Mouse (Mus musculus): Measurements from ENCODE around the gene Ermap. TPM values are rescaled to one million over a fixed set of nuclear protein-coding genes. Genes with fewer than 3 reads are reported as not detected.

The Ermap gene
- polyA plus RNA-seq, 1 experiment: 0.96 TPM

DNA sequence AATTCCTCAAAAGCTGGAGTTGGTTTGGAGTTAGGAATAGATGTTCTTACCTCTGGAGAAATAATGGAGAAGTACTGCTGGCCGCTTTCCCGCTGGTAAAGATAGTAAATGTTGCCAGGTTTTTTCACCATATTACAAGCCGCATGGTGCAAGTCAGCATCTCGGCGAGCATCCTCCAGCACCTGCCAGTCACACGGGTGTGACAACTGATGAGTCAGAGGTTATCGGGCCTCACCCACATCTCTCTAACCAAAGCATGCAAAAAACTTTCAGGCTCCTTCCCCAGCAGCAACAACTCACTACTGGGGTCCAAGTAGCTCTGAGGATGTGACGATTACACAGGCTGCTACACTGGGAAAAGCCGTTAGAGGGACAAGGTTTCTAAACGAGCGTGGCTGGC, 36.9 kb upstream of the Ermap start:
- Histone ChIP-seq H3K27me3 (ENCODE audit: control insufficient read depth, insufficient read depth, low read length) (no peaks in the 10 kb centered on the region), H3K27ac (ENCODE audit: control insufficient read depth, insufficient read depth, low read length) (no peak overlapping the region), H3K4me1 (replicated peaks; ENCODE audit: control insufficient read depth, insufficient read depth, low read length) (no peaks in the 10 kb centered on the region), H3K36me3 (ENCODE audit: control insufficient read depth, insufficient read depth, low read length) (peaks cover 14% of the 10 kb centered on the region), H3K4me3 (ENCODE audit: control insufficient read depth, insufficient read depth, low read length) (no peak overlapping the region)
- DNase-seq: no peak
- 97% methylated on average over 11 of the region's 11 CpGs for WGBS
- TF ChIP-seq POLR2A (IDR thresholded peaks at IDR 0.05; ENCODE audit: control insufficient read depth, extremely low read depth, insufficient read depth, low read length, poor library complexity) (no peak), CTCF (IDR thresholded peaks at IDR 0.05; ENCODE audit: borderline replicate concordance, control insufficient read depth, extremely low read depth, insufficient read depth, low read length, poor library complexity) (no peak)

GRCm38 (mm10) chr4:119225719-119226118, 35.9 kb upstream of the Ermap start:
- DNase-seq: no peak
- H3K27me3 ChIP-seq (ENCODE audit: control insufficient read depth, insufficient read depth, low read length): no peaks in the 10 kb centered on the region
- H3K27ac ChIP-seq (ENCODE audit: control insufficient read depth, insufficient read depth, low read length): no peak overlapping the region
- peaks cover 14% of the 10 kb centered on the region for H3K36me3 ChIP-seq (ENCODE audit: control insufficient read depth, insufficient read depth, low read length)
- TF ChIP-seq CTCF (IDR thresholded peaks at IDR 0.05; ENCODE audit: borderline replicate concordance, control insufficient read depth, extremely low read depth, insufficient read depth, low read length, poor library complexity) (no peak), POLR2A (IDR thresholded peaks at IDR 0.05; ENCODE audit: control insufficient read depth, extremely low read depth, insufficient read depth, low read length, poor library complexity) (no peak)
- H3K4me3 ChIP-seq (ENCODE audit: control insufficient read depth, insufficient read depth, low read length): no peak overlapping the region
- no peaks in the 10 kb centered on the region for H3K4me1 ChIP-seq (replicated peaks; ENCODE audit: control insufficient read depth, insufficient read depth, low read length)
- WGBS: 95% methylated on average over 9 of the region's 9 CpGs

DNA sequence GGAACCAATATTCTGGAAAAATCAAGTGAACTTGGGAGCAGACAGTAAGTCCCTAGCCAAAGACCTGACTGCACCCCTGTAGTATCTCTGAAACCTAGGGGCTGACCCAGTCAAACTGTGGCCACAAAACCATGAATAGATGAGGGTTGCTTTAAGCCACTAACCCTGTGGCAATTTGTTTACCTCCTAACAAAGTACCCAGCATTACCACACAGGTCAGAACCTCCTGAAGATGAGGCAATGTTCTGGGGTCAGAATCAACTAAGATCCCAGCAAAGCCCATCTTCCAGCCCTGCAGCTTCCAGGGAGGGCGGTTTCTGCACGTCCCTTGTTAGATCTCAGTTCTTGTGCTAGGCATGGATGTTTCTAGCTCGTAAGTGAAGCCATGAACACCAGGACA, 34.7 kb upstream of the Ermap start:
- Histone ChIP-seq H3K27ac (ENCODE audit: control insufficient read depth, insufficient read depth, low read length) (no peak overlapping the region), H3K4me3 (ENCODE audit: control insufficient read depth, insufficient read depth, low read length) (no peak overlapping the region), H3K4me1 (replicated peaks; ENCODE audit: control insufficient read depth, insufficient read depth, low read length) (no peaks in the 10 kb centered on the region), H3K27me3 (ENCODE audit: control insufficient read depth, insufficient read depth, low read length) (no peaks in the 10 kb centered on the region), H3K36me3 (ENCODE audit: control insufficient read depth, insufficient read depth, low read length) (peaks cover 14% of the 10 kb centered on the region)
- DNase-seq: no peak
- WGBS: 97% methylated on average over 3 of the region's 3 CpGs
- TF ChIP-seq CTCF (IDR thresholded peaks at IDR 0.05; ENCODE audit: borderline replicate concordance, control insufficient read depth, extremely low read depth, insufficient read depth, low read length, poor library complexity): no peak
- no peak for TF ChIP-seq POLR2A (IDR thresholded peaks at IDR 0.05; ENCODE audit: control insufficient read depth, extremely low read depth, insufficient read depth, low read length, poor library complexity)

DNA sequence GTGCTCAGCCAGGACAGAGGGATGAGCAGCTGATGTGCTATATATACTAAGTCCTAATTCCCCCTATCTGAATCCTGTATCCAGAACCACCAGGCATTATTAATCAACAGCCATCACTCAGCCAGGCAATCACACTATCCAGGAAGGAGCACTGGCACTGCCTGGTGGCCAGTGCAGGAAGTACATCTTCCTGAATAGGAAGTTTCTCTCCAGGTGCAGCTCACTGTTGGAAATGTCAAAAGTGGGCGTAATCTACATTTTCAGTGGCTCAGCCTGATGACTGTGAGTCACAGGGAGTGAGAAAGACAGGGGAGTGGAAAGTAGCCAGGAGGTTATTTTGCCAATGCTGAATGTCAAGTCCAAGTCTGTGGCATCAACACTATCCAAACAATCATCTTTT, 33.9 kb upstream of the Ermap start:
- Histone ChIP-seq H3K36me3 (ENCODE audit: control insufficient read depth, insufficient read depth, low read length) (peaks cover 14% of the 10 kb centered on the region), H3K27me3 (ENCODE audit: control insufficient read depth, insufficient read depth, low read length) (no peaks in the 10 kb centered on the region), H3K4me3 (ENCODE audit: control insufficient read depth, insufficient read depth, low read length) (no peak overlapping the region), H3K27ac (ENCODE audit: control insufficient read depth, insufficient read depth, low read length) (no peak overlapping the region), H3K4me1 (replicated peaks; ENCODE audit: control insufficient read depth, insufficient read depth, low read length) (no peaks in the 10 kb centered on the region)
- 85% methylated on average over 1 of the region's 1 CpGs for WGBS
- peak; percentile 14 for DNase-seq
- no peak for TF ChIP-seq POLR2A (IDR thresholded peaks at IDR 0.05; ENCODE audit: control insufficient read depth, extremely low read depth, insufficient read depth, low read length, poor library complexity)
- no peak for TF ChIP-seq CTCF (IDR thresholded peaks at IDR 0.05; ENCODE audit: borderline replicate concordance, control insufficient read depth, extremely low read depth, insufficient read depth, low read length, poor library complexity)

DNA sequence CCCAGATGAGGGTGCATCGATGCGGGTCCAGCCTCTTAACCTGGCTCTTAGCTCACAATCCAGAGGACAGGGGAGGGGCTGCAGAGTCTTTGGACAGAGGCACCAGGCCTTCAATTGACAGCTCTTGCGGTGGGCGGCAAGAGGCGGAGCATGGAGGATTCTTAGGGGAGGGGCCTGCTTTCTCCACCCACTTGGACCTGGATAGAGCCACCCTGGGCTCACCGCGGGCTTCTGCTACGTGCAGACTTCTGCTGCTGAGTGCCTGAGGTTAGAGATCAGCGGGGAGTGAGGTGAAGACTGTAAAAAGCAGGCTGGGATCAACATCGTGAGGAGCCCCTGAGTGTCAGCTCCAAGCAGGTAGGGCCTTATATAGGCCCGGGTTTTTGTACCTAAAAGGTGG, 28.4 kb upstream of the Ermap start, which contains the start of gene Tmem269:
Tmem269 (minus strand) TSS at position 49 of the 400 bp plus-strand sequence.
- Histone ChIP-seq H3K27ac (ENCODE audit: control insufficient read depth, insufficient read depth, low read length) (no peak within 1 kb of the TSS), H3K27me3 (ENCODE audit: control insufficient read depth, insufficient read depth, low read length) (no peaks in the 10 kb centered on the region), H3K36me3 (ENCODE audit: control insufficient read depth, insufficient read depth, low read length) (no peaks in the 10 kb centered on the region), H3K4me3 (ENCODE audit: control insufficient read depth, insufficient read depth, low read length) (no peak within 1 kb of the TSS), H3K4me1 (replicated peaks; ENCODE audit: control insufficient read depth, insufficient read depth, low read length) (no peaks in the 10 kb centered on the region)
- TF ChIP-seq POLR2A (IDR thresholded peaks at IDR 0.05; ENCODE audit: control insufficient read depth, extremely low read depth, insufficient read depth, low read length, poor library complexity) (no peak), CTCF (IDR thresholded peaks at IDR 0.05; ENCODE audit: borderline replicate concordance, control insufficient read depth, extremely low read depth, insufficient read depth, low read length, poor library complexity) (no peak)
- 48% methylated on average over 11 of the region's 11 CpGs for WGBS
- DNase-seq: no peak

DNA sequence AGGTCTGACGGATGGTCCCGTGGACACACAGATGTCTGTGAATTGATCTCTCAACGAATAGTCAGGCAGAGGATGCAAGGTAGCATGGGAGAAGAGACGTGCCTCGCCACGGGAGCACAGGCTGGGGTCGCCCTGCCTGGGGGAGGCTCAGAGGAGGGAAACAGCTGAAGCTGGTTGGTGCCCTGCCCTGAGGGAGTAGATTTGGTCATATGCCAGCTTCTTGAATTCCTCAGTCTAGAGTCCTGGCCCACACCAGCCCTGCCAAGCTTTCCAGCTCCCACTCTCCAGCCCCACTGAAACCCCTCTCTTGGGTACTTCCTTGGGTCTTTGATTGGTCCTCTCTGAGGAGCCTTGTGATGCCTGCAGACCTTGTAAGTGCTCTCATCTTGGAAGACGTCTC, 26.9 kb upstream of the Ermap start:
- TF ChIP-seq CTCF (IDR thresholded peaks at IDR 0.05; ENCODE audit: borderline replicate concordance, control insufficient read depth, extremely low read depth, insufficient read depth, low read length, poor library complexity): no peak
- TF ChIP-seq POLR2A (IDR thresholded peaks at IDR 0.05; ENCODE audit: control insufficient read depth, extremely low read depth, insufficient read depth, low read length, poor library complexity): no peak
- Histone ChIP-seq H3K4me1 (replicated peaks; ENCODE audit: control insufficient read depth, insufficient read depth, low read length) (no peaks in the 10 kb centered on the region), H3K27me3 (ENCODE audit: control insufficient read depth, insufficient read depth, low read length) (no peaks in the 10 kb centered on the region), H3K36me3 (ENCODE audit: control insufficient read depth, insufficient read depth, low read length) (no peaks in the 10 kb centered on the region), H3K4me3 (ENCODE audit: control insufficient read depth, insufficient read depth, low read length) (no peak overlapping the region), H3K27ac (ENCODE audit: control insufficient read depth, insufficient read depth, low read length) (no peak overlapping the region)
- WGBS: 78% methylated on average over 8 of the region's 8 CpGs
- DNase-seq: no peak

- DNase-seq: peak; percentile 51
- Histone ChIP-seq H3K4me3 (ENCODE audit: control insufficient read depth, insufficient read depth, low read length) (no peak overlapping the region), H3K27me3 (ENCODE audit: control insufficient read depth, insufficient read depth, low read length) (no peaks in the 10 kb centered on the region), H3K36me3 (ENCODE audit: control insufficient read depth, insufficient read depth, low read length) (peaks cover 6% of the 10 kb centered on the region; the same call in 1 of the 2 replicates), H3K27ac (ENCODE audit: control insufficient read depth, insufficient read depth, low read length) (no peak overlapping the region), H3K4me1 (replicated peaks; ENCODE audit: control insufficient read depth, insufficient read depth, low read length) (no peaks in the 10 kb centered on the region)
- TF ChIP-seq POLR2A (IDR thresholded peaks at IDR 0.05; ENCODE audit: control insufficient read depth, extremely low read depth, insufficient read depth, low read length, poor library complexity) (no peak), CTCF (IDR thresholded peaks at IDR 0.05; ENCODE audit: borderline replicate concordance, control insufficient read depth, extremely low read depth, insufficient read depth, low read length, poor library complexity) (no peak)
- 28% methylated on average over 8 of the region's 8 CpGs for WGBS
These were observed 14.9 kb upstream of the Ermap start for GRCm38 (mm10) chr4:119204672-119205071.

All from thymus, adult 2 months (tissue).